Mouse (Mus musculus) heart, embryonic 12.5 days (tissue): ENCODE measurements around the gene 4930558K02Rik. TPM values are rescaled to one million over a fixed set of nuclear protein-coding genes. Genes with fewer than 3 reads are reported as not detected.
A peak's percentile ranks its signal among the peaks of the same experiment; 100 is the strongest.

Source experiments
- ATAC-seq: fragments of 200-750 bp; cut with Nextera tagmentation; 2 replicates; pipeline ENCODE4 v1.8.0; 2017; ENCODE audit warnings: moderate TSS enrichment, moderate library complexity; ENCODE audit not compliant: insufficient number of reproducible peaks, low FRiP score
- H3K27ac ChIP-seq: fragments of 300-500 bp; sonication (generic); 2 replicates; pipeline ENCODE4 v1.5.1; 2016; ENCODE audit warnings: mild to moderate bottlenecking, moderate library complexity; ENCODE audit not compliant: poor library complexity, severe bottlenecking
- H3K27me3 ChIP-seq: fragments of 300-500 bp; sonication (generic); replicated peaks from 2 replicates; pipeline ENCODE4 v1.6.1; 2016; ENCODE audit warnings: mild to moderate bottlenecking, moderate library complexity
- H3K36me3 ChIP-seq: fragments of 300-500 bp; sonication (generic); 2 replicates; pipeline ENCODE4 v1.6.1; 2016; ENCODE audit warnings: mild to moderate bottlenecking, moderate library complexity
- H3K4me1 ChIP-seq: fragments of 300-500 bp; sonication (generic); replicated peaks from 2 replicates; pipeline ENCODE4 v1.6.1; 2016; ENCODE audit warnings: mild to moderate bottlenecking
- H3K4me2 ChIP-seq: fragments of 300-500 bp; sonication (generic); 2 replicates; pipeline ENCODE4 v1.6.1; 2016; ENCODE audit warnings: mild to moderate bottlenecking, moderate library complexity
- H3K4me3 ChIP-seq: fragments of 300-500 bp; sonication (generic); 2 replicates; pipeline ENCODE4 v1.5.1; 2016; ENCODE audit warnings: mild to moderate bottlenecking
- H3K9ac ChIP-seq: fragments of 300-500 bp; sonication (generic); 2 replicates; pipeline ENCODE4 v1.6.1; 2016; ENCODE audit warnings: mild to moderate bottlenecking, moderate library complexity
- H3K9me3 ChIP-seq: fragments of 300-500 bp; sonication (generic); replicated peaks from 2 replicates; pipeline ENCODE4 v1.6.1; 2016; ENCODE audit warnings: mild to moderate bottlenecking, moderate library complexity
- WGBS: fragments of 180-500 bp; shearing (Covaris S2); methylation state at CpG from one replicate; pipeline ENCODE4 v1.1.7; 2016; 5-methylcytosine and 5-hydroxymethylcytosine counted together
- polyA plus RNA-seq: library from polyadenylated mRNA; unstranded; fragments of >200 nt; fragmentation: Nextera tagmentation; extraction: Ambion mirVana; gene quantifications from 2 replicates; pipeline ENCODE4 v1.2.1, GENCODE M21; 2016

The 4930558K02Rik gene
- polyA plus RNA-seq, 1 experiment from 2014 or later, result not detected

GRCm38 (mm10) chr1:161970874-161971273, 8.6 kb downstream of the 4930558K02Rik start:
- H3K4me3 ChIP-seq, result no peak overlapping the region
- no peak overlapping the region for H3K9ac ChIP-seq
- H3K4me2 ChIP-seq, result no peak overlapping the region
- no peaks in the 10 kb centered on the region for H3K9me3 ChIP-seq
- H3K27ac ChIP-seq, result no peak overlapping the region
- peaks cover 16% of the 10 kb centered on the region for H3K4me1 ChIP-seq
- H3K27me3 ChIP-seq, result no peaks in the 10 kb centered on the region
- H3K36me3 ChIP-seq, result peaks cover 11% of the 10 kb centered on the region
- WGBS, result 93% methylated on average over 9 of the region's 9 CpGs
- no peak for ATAC-seq

DNA sequence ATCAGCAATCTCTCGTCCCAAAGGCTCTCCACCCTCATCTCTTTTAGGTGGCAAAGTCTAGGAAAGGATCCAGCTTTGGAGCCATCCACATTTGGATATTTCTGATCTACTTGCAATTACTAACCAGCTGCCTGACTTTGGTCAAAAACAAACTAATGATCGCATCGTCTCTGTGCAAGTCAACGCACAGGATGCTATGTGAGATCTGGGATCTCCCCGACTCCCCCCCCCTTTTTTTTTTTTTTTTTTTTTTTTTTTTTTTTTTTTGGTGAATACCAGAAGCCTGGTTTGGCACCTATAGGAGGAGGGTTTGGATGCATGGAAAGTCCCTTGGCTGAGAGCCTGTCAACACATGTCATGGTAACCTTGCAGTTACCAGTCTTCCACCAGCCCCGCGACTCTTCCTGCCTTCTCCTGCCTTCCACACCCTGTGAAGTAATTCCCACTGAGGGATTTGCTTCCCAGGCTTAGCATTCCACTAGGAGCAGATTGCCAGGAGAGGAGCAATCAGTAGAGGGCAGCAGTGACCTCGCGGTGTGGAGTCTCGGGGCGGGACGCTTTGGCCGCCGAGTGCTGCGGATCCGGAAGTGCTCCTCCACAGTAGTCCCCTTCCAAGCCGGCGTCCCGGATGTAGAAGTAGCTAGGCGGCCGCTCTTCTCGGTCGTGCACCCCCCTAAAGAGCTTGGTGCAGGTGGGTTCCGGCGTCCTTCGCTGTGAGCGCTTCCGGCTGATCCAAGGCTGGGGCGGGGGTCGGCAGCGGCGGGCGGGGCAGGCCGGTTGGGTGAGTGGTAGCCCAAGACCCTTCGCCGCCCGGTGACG, 10.6 kb downstream of the 4930558K02Rik start, which contains the start of gene Pigc:
Gene Pigc, plus strand, starts transcription at position 598 of the 819 bp plus-strand sequence.
- Histone ChIP-seq H3K4me3 (peak within 1 kb of the TSS; percentile 89), H3K9ac (peak within 1 kb of the TSS; percentile 78), H3K9me3 (no peaks in the 10 kb centered on the region), H3K36me3 (peaks cover 11% of the 10 kb centered on the region), H3K4me2 (peak within 1 kb of the TSS; percentile 69), H3K4me1 (peaks cover 13% of the 10 kb centered on the region), H3K27ac (peak within 1 kb of the TSS; percentile 83), H3K27me3 (peaks cover 7% of the 10 kb centered on the region; the same call in 1 of the 2 replicates)
- 3% methylated on average over 38 of the region's 38 CpGs for WGBS
- ATAC-seq, result peak; percentile 96

GRCm38 (mm10) chr1:161967936-161968335, 11.5 kb downstream of the 4930558K02Rik start:
- Histone ChIP-seq H3K4me3 (no peak overlapping the region), H3K9me3 (no peaks in the 10 kb centered on the region), H3K4me1 (peaks cover 9% of the 10 kb centered on the region), H3K27me3 (peaks cover 7% of the 10 kb centered on the region; the same call in 1 of the 2 replicates), H3K27ac (no peak overlapping the region), H3K36me3 (peaks cover 11% of the 10 kb centered on the region), H3K4me2 (no peak overlapping the region), H3K9ac (no peak overlapping the region)
- 69% methylated on average over 2 of the region's 2 CpGs for WGBS
- no peak for ATAC-seq

- no peak overlapping the region for H3K27ac ChIP-seq
- no peaks in the 10 kb centered on the region for H3K36me3 ChIP-seq
- no peak for ATAC-seq
- no peak overlapping the region for H3K4me3 ChIP-seq
- H3K4me1 ChIP-seq, result peaks cover 6% of the 10 kb centered on the region
- no peak overlapping the region for H3K4me2 ChIP-seq
- no peak overlapping the region for H3K9ac ChIP-seq
- H3K27me3 ChIP-seq, result peaks cover 7% of the 10 kb centered on the region; the same call in 1 of the 2 replicates
- WGBS, result 43% methylated on average over 3 of the region's 3 CpGs
- no peaks in the 10 kb centered on the region for H3K9me3 ChIP-seq
Measured at GRCm38 (mm10) chr1:161962465-161963377, 16.7 kb downstream of the 4930558K02Rik start.

DNA sequence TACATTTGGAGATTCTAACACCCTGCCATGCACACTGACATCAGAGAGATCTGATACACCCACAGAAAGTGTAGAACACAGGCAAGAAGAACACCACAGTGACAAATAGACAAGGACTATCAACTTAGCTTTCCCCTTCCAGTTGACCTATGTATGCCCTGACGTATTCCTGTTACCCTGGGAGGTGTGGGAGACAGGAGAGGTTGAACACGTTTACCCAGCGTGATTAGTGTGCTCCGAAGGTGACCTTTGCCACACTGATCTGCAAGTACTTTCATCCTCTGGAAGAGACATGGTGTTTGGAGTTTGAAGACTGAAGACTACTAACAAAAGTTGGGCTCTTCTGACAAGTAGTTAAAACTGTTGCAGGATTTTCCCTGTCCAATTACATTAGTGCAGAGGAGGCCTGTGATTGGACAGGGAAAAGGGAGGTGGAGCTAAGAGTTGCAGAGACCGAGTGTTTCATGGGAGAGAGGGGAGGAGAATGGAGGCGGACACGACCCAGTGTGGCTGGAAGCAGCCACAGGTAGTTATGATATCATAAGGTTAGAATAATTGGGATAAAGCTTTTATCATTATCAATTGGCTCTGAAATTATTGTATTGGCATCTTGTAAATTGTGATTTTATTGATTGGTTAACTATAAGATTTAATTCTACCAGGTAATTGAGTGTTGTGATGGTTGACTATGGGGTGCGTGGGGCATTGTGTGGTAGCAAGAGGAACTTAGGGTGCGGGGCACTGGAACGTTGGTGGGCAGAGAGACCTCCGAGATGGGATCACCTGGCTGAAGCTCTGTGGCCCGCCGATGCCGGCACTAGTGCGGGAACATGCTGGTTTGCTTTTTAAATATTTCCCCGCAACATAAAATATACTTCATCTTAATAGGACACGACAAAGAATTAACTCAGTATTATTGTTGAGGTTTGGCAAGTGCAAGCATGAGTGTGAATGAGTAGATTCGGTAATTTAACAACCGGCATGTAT, 21.2 kb downstream of the 4930558K02Rik start:
- no peak for ATAC-seq

DNA sequence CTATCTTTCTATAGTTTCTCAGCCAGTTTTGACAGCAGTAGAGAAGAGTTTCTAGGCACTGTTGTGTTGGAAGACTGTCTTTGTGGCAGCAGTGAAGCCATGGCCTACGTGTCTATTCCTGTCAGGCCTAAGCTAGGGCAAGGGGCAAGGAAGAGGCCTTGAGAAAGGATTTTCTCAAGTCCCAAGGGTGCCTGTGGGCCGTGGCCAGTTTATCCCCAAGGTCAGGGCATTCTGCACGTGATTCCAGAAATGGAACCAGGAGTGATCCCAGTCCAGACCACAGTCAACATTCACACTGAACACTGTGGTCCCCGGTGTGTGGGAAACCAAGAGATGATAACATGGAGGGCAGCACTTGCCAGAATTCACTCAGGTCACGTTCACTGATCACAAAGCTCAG, 23.6 kb downstream of the 4930558K02Rik start:
- H3K9me3 ChIP-seq, result no peaks in the 10 kb centered on the region
- WGBS, result 52% methylated on average over 5 of the region's 5 CpGs
- H3K4me2 ChIP-seq, result no peak overlapping the region
- ATAC-seq, result no peak
- H3K27ac ChIP-seq, result no peak overlapping the region
- no peak overlapping the region for H3K4me3 ChIP-seq
- no peaks in the 10 kb centered on the region for H3K27me3 ChIP-seq
- H3K36me3 ChIP-seq, result no peaks in the 10 kb centered on the region
- H3K4me1 ChIP-seq, result no peaks in the 10 kb centered on the region
- no peak overlapping the region for H3K9ac ChIP-seq

More for the DNA sequence above, 21.2 kb downstream of the 4930558K02Rik start:
- Histone ChIP-seq H3K36me3 (no peaks in the 10 kb centered on the region), H3K4me1 (peaks cover 6% of the 10 kb centered on the region), H3K9ac (no peak overlapping the region), H3K4me3 (no peak overlapping the region), H3K27ac (no peak overlapping the region), H3K27me3 (no peaks in the 10 kb centered on the region), H3K9me3 (no peaks in the 10 kb centered on the region), H3K4me2 (no peak overlapping the region)
- 75% methylated on average over 19 of the region's 19 CpGs for WGBS

DNA sequence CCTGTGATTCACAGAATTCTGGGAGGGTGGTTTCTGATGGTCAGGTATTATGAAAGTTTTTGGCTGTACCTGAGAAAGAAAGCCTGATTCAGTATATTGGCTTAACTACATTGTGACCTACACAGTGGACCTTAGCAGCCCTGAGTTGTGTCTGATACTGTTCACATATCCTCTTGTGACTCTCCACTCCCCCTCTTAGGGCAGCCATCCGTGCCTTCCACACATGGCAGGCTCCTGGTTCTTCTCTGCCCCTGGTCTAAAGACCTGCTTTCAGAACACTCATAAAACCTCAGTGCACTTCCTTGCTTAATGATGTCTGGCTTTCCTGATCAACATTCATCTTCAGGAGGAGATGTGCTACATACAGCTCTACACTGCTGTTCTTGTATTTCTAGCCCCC, 26.8 kb downstream of the 4930558K02Rik start:
- Histone ChIP-seq H3K4me2 (no peak overlapping the region), H3K4me1 (no peaks in the 10 kb centered on the region), H3K27me3 (no peaks in the 10 kb centered on the region), H3K4me3 (no peak overlapping the region), H3K9me3 (no peaks in the 10 kb centered on the region), H3K36me3 (no peaks in the 10 kb centered on the region), H3K27ac (no peak overlapping the region), H3K9ac (no peak overlapping the region)
- WGBS, result 47% methylated on average over 1 of the region's 1 CpGs
- ATAC-seq, result no peak

DNA sequence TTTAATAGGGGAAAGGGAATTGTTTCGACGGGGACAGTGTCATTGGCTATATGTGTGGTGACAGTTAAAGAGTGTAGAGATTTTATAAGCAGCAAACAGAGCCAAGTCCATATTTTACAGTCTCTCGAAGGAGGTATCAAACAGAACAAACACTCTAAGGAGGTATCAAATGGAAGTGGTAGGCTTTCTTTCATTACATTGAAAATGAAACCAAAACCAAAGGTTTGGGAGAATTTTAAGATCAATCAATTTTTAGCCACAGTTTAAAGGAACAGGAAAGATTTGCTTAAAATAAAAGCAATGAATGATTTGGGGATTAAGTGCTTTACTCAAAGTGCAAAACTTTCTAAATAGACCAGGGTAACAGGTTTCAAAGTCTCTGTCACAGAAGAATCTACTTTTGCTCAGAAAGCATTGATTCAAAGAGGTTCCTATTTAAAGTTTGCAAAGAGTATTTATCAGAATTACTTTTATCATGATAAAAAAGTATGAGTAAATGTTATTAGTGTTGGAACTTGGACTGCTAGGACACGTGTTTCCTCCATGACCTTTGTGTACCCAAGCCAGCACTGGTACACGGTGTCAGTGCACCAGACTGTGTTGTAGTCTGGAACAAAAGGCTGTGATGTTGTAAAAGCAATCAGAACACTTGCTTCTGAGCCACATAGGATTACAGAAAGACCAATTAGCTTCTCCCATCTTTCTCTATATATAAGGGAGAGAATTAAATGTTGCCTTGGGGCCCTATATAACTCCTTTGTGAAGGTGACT, 28.2 kb downstream of the 4930558K02Rik start:
- Histone ChIP-seq H3K9me3 (no peaks in the 10 kb centered on the region), H3K9ac (no peak overlapping the region), H3K27ac (no peak overlapping the region), H3K4me2 (no peak overlapping the region), H3K36me3 (no peaks in the 10 kb centered on the region), H3K27me3 (no peaks in the 10 kb centered on the region), H3K4me1 (no peaks in the 10 kb centered on the region), H3K4me3 (no peak overlapping the region)
- WGBS, result 79% methylated on average over 5 of the region's 5 CpGs
- ATAC-seq, result no peak

- 73% methylated on average over 2 of the region's 2 CpGs for WGBS
- Histone ChIP-seq H3K4me2 (no peak overlapping the region), H3K27ac (no peak overlapping the region)
Measured at GRCm38 (mm10) chr1:161942082-161942481, 37.4 kb downstream of the 4930558K02Rik start.

GRCm38 (mm10) chr1:161932286-161932685, 47.1 kb downstream of the 4930558K02Rik start:
- Histone ChIP-seq H3K27ac (no peak overlapping the region), H3K36me3 (no peaks in the 10 kb centered on the region), H3K9ac (no peak overlapping the region), H3K27me3 (no peaks in the 10 kb centered on the region), H3K9me3 (no peaks in the 10 kb centered on the region), H3K4me3 (no peak overlapping the region), H3K4me1 (no peaks in the 10 kb centered on the region), H3K4me2 (no peak overlapping the region)
- ATAC-seq, result no peak
- WGBS, result 88% methylated on average over 4 of the region's 4 CpGs

More at GRCm38 (mm10) chr1:161942082-161942481, 37.4 kb downstream of the 4930558K02Rik start:
- Histone ChIP-seq H3K27me3 (no peaks in the 10 kb centered on the region), H3K36me3 (no peaks in the 10 kb centered on the region), H3K4me1 (no peaks in the 10 kb centered on the region), H3K4me3 (no peak overlapping the region), H3K9ac (no peak overlapping the region), H3K9me3 (no peaks in the 10 kb centered on the region)
- no peak for ATAC-seq
